Mouse (Mus musculus): Measurements from ENCODE around the gene Prdm11. TPM values are rescaled to one million over a fixed set of nuclear protein-coding genes. Genes with fewer than 3 reads are reported as not detected.

Gene Prdm11
- polyA plus RNA-seq, 1 experiment from 2014 or later, result 2.4 TPM

GRCm38 (mm10) chr2:93028865-93029264 lies 17.1 kb downstream of the Prdm11 start:
- Histone ChIP-seq H3K27ac (replicated peaks; ENCODE audit: low read depth, low read length) (no peak overlapping the region), H3K36me3 (ENCODE audit: control insufficient read depth, insufficient read depth, low read length) (no peaks in the 10 kb centered on the region), H3K4me2 (ENCODE audit: low read depth, severe bottlenecking) (no peak overlapping the region), H3K27me3 (ENCODE audit: control insufficient read depth, insufficient read depth, low read length) (no peaks in the 10 kb centered on the region), H3K4me3 (ENCODE audit: low read depth, low read length) (no peak overlapping the region), H3K9ac (ENCODE audit: low read length) (no peak overlapping the region), H3K9me3 (ENCODE audit: control insufficient read depth, low read length) (no peaks in the 10 kb centered on the region; the same call in 1 of the 2 replicates), H3K4me1 (ENCODE audit: control insufficient read depth, insufficient read depth, low read length) (peaks cover 23% of the 10 kb centered on the region; the same call in 1 of the 2 replicates)
- 71% methylated on average over 6 of the region's 6 CpGs for WGBS
- no peak for ATAC-seq (ENCODE audit: insufficient number of reproducible peaks, low FRiP score, low TSS enrichment, low read depth)
- DNase-seq (ENCODE audit: low spot score), result no peak

DNA sequence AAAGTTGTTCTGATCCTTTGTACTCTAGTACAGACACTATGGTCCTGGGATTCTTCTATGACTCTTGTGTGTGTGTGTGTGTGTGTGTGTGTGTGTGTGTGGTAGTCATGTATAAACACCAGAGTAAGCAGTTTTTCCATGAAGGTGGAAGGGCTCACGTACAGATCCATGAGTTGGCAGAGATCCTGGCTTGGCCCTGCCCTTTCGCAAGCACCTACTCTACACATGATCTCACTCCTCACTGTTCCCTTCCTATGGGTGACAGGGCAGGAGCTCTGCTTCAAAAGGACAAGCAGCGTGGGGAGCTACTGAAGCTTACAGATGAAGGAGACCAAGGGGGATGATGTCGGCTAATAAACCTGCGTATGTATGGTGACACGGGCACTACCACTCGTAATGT lies 18.3 kb downstream of the Prdm11 start:
- H3K36me3 ChIP-seq (ENCODE audit: control insufficient read depth, insufficient read depth, low read length), result no peaks in the 10 kb centered on the region
- H3K4me2 ChIP-seq (ENCODE audit: low read depth, severe bottlenecking), result no peak overlapping the region
- H3K27me3 ChIP-seq (ENCODE audit: control insufficient read depth, insufficient read depth, low read length), result no peaks in the 10 kb centered on the region
- H3K9me3 ChIP-seq (ENCODE audit: control insufficient read depth, low read length), result peaks cover 3% of the 10 kb centered on the region; the same call in 1 of the 2 replicates
- DNase-seq (ENCODE audit: low spot score) (no peak), ATAC-seq (ENCODE audit: insufficient number of reproducible peaks, low FRiP score, low TSS enrichment, low read depth) (no peak)
- no peak overlapping the region for H3K4me3 ChIP-seq (ENCODE audit: low read depth, low read length)
- WGBS, result 92% methylated on average over 7 of the region's 7 CpGs
- H3K27ac ChIP-seq (replicated peaks; ENCODE audit: low read depth, low read length), result no peak overlapping the region
- H3K4me1 ChIP-seq (ENCODE audit: control insufficient read depth, insufficient read depth, low read length), result peaks cover 21% of the 10 kb centered on the region; the same call in 1 of the 2 replicates
- H3K9ac ChIP-seq (ENCODE audit: low read length), result no peak overlapping the region

DNA sequence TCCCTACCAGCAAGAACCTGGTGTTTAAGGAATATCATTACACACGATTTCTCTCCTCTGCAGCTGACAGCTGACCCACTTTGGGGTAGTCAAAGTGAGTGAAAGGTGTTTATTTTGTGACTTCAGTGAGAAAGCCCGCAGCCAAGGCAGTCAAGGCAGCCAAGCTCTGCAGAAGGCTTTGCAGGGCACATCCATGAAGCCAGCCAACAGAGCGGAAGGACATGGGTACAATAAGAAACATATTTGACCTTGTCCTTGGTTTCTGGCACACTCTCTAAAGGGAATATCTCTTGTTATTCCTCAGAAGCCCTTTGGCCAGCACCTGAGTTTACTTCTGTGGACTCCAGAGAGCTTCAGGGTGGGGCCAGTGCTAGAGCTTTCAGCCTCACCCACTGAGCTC lies 21.5 kb downstream of the Prdm11 start:
- ATAC-seq (ENCODE audit: insufficient number of reproducible peaks, low FRiP score, low TSS enrichment, low read depth), result no peak
- peaks cover 3% of the 10 kb centered on the region; the same call in 1 of the 2 replicates for H3K9me3 ChIP-seq (ENCODE audit: control insufficient read depth, low read length)

DNA sequence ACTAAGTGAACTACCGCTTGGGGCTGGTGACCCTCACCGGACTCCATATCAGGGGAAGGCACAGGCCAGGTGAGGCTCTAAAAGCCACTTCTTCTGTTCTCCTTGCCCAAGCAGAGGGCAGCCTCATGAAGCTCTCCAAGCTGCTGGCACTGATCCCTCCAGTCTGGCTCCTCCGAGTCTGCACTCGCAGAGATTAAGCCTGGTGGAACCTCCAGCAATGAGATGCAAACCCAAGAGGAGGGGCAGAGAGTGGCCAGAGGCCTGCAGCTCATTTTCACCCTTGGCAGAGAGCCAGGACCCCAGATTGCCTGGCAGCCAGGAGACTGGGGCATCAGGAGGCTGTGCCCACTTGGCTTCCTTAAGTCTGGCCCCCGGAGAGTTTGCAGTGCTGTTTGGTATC lies 27.1 kb downstream of the Prdm11 start:
- no peak overlapping the region for H3K4me2 ChIP-seq (ENCODE audit: low read depth, severe bottlenecking)
- 79% methylated on average over 5 of the region's 5 CpGs for WGBS
- no peak overlapping the region for H3K4me3 ChIP-seq (ENCODE audit: low read depth, low read length)
- peaks cover 16% of the 10 kb centered on the region for H3K4me1 ChIP-seq (ENCODE audit: control insufficient read depth, insufficient read depth, low read length)
- H3K27ac ChIP-seq (replicated peaks; ENCODE audit: low read depth, low read length), result no peak overlapping the region
- no peak for ATAC-seq (ENCODE audit: insufficient number of reproducible peaks, low FRiP score, low TSS enrichment, low read depth)
- H3K9me3 ChIP-seq (ENCODE audit: control insufficient read depth, low read length), result peaks cover 3% of the 10 kb centered on the region; the same call in 1 of the 2 replicates
- no peak overlapping the region for H3K9ac ChIP-seq (ENCODE audit: low read length)
- H3K36me3 ChIP-seq (ENCODE audit: control insufficient read depth, insufficient read depth, low read length), result no peaks in the 10 kb centered on the region
- DNase-seq (ENCODE audit: low spot score), result no peak
- H3K27me3 ChIP-seq (ENCODE audit: control insufficient read depth, insufficient read depth, low read length), result no peaks in the 10 kb centered on the region

More for the DNA sequence above, 21.5 kb downstream of the Prdm11 start:
- Histone ChIP-seq H3K4me2 (ENCODE audit: low read depth, severe bottlenecking) (no peak overlapping the region), H3K9ac (ENCODE audit: low read length) (no peak overlapping the region), H3K27me3 (ENCODE audit: control insufficient read depth, insufficient read depth, low read length) (no peaks in the 10 kb centered on the region), H3K36me3 (ENCODE audit: control insufficient read depth, insufficient read depth, low read length) (no peaks in the 10 kb centered on the region), H3K27ac (replicated peaks; ENCODE audit: low read depth, low read length) (no peak overlapping the region), H3K4me3 (ENCODE audit: low read depth, low read length) (no peak overlapping the region), H3K4me1 (ENCODE audit: control insufficient read depth, insufficient read depth, low read length) (peaks cover 4% of the 10 kb centered on the region; the same call in 1 of the 2 replicates)
- DNase-seq (ENCODE audit: low spot score), result no peak
- 91% methylated on average over 3 of the region's 3 CpGs for WGBS

DNA sequence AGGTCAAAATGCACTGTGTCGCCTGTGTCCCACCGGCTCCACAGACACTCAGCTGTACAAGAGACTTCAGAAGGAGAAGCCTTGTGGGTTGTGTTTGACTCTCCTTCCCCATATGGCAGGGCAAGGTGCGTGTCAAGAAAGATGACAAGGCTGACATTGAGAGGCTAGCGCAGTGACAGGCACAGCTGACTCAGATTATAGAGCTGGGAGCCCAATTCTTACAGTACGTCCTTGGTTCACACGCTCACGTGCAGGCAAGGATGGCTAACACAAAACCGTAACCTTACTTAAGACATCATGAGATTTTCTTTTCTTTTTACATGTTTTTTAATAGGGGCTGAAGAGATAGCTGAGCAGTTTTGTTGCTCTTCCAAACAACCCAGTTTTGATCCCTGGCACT lies 28.8 kb downstream of the Prdm11 start:
- Histone ChIP-seq H3K4me3 (ENCODE audit: low read depth, low read length) (no peak overlapping the region), H3K36me3 (ENCODE audit: control insufficient read depth, insufficient read depth, low read length) (no peaks in the 10 kb centered on the region), H3K9me3 (ENCODE audit: control insufficient read depth, low read length) (no peaks in the 10 kb centered on the region), H3K4me1 (ENCODE audit: control insufficient read depth, insufficient read depth, low read length) (peaks cover 22% of the 10 kb centered on the region), H3K4me2 (ENCODE audit: low read depth, severe bottlenecking) (no peak overlapping the region), H3K27me3 (ENCODE audit: control insufficient read depth, insufficient read depth, low read length) (no peaks in the 10 kb centered on the region), H3K27ac (replicated peaks; ENCODE audit: low read depth, low read length) (no peak overlapping the region), H3K9ac (ENCODE audit: low read length) (no peak overlapping the region)
- DNase-seq (ENCODE audit: low spot score) (no peak), ATAC-seq (ENCODE audit: insufficient number of reproducible peaks, low FRiP score, low TSS enrichment, low read depth) (no peak)
- 92% methylated on average over 8 of the region's 8 CpGs for whole genome bisulfite sequencing

- Histone ChIP-seq H3K4me1 (ENCODE audit: control insufficient read depth, insufficient read depth, low read length) (peaks cover 22% of the 10 kb centered on the region), H3K36me3 (ENCODE audit: control insufficient read depth, insufficient read depth, low read length) (no peaks in the 10 kb centered on the region; the same call in 1 of the 2 replicates), H3K9ac (ENCODE audit: low read length) (peak overlapping the region; percentile 54), H3K27me3 (ENCODE audit: control insufficient read depth, insufficient read depth, low read length) (no peaks in the 10 kb centered on the region), H3K4me3 (ENCODE audit: low read depth, low read length) (peak overlapping the region; percentile 45), H3K9me3 (ENCODE audit: control insufficient read depth, low read length) (no peaks in the 10 kb centered on the region), H3K27ac (replicated peaks; ENCODE audit: low read depth, low read length) (peak overlapping the region; percentile 84), H3K4me2 (ENCODE audit: low read depth, severe bottlenecking) (peak overlapping the region; percentile 98)
- WGBS, result 2% methylated on average over 32 of the region's 40 CpGs
- ATAC-seq (ENCODE audit: insufficient number of reproducible peaks, low FRiP score, low TSS enrichment, low read depth), result no peak
- peak; percentile 48 for DNase-seq (ENCODE audit: low spot score)
These were observed 30.9 kb downstream of the Prdm11 start for GRCm38 (mm10) chr2:93015041-93015440.

DNA sequence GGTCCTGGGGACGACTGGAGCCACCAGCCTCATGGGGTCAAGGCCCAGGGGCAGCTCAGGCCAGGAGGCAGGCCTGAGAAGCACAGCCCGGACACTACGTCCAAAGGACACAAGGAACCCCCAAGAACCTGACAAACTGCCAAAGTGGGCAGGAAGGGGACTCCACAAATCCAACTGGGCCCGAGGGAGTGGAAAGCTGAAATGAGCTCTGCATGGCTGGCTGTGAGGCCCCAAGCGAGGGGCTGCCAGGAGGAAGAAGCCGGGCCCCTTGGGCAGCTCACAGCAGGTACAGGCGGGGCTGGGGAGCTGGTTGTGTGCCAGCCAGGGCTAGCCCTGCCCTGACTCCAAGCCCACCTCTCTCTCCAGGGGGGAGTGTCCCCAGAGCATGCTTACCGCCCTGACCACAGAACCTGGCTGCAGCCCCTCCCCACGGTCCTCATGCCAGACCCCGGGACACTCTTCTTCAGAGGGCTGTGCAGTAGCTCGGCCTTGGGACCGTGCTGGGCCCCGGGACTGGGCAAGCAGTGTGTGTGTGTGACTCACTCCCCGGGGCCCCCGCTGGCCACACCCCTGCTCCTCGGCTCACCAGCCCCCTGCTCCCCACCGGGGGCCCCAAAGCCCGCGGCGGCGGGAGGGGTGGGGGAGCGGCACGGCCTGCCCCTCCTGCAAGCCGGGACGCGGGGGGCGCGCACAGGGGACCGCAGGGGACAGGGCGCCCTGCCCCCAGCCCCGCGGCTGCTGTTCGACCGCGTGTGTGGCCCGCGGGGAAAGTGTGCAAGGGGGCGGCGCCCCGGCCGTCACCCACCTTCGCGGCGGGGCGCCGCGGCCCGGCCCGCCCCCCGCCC lies 31.7 kb downstream of the Prdm11 start:
- peak overlapping the region; percentile 45 for H3K4me3 ChIP-seq (ENCODE audit: low read depth, low read length)
- 4% methylated on average over 34 of the region's 50 CpGs for WGBS
- peaks cover 22% of the 10 kb centered on the region for H3K4me1 ChIP-seq (ENCODE audit: control insufficient read depth, insufficient read depth, low read length)
- H3K9ac ChIP-seq (ENCODE audit: low read length), result peak overlapping the region; percentile 54
- ATAC-seq (ENCODE audit: insufficient number of reproducible peaks, low FRiP score, low TSS enrichment, low read depth), result peak; percentile 79
- H3K27me3 ChIP-seq (ENCODE audit: control insufficient read depth, insufficient read depth, low read length), result no peaks in the 10 kb centered on the region
- H3K36me3 ChIP-seq (ENCODE audit: control insufficient read depth, insufficient read depth, low read length), result no peaks in the 10 kb centered on the region; the same call in 1 of the 2 replicates
- DNase-seq (ENCODE audit: low spot score), result peak; percentile 74
- H3K27ac ChIP-seq (replicated peaks; ENCODE audit: low read depth, low read length), result peak overlapping the region; percentile 84
- H3K4me2 ChIP-seq (ENCODE audit: low read depth, severe bottlenecking), result peak overlapping the region; percentile 98
- H3K9me3 ChIP-seq (ENCODE audit: control insufficient read depth, low read length), result no peaks in the 10 kb centered on the region

GRCm38 (mm10) chr2:93013415-93014092 lies 32.4 kb downstream of the Prdm11 start:
- Histone ChIP-seq H3K4me1 (ENCODE audit: control insufficient read depth, insufficient read depth, low read length) (peaks cover 22% of the 10 kb centered on the region), H3K9ac (ENCODE audit: low read length) (no peak overlapping the region), H3K9me3 (ENCODE audit: control insufficient read depth, low read length) (no peaks in the 10 kb centered on the region), H3K36me3 (ENCODE audit: control insufficient read depth, insufficient read depth, low read length) (no peaks in the 10 kb centered on the region; the same call in 1 of the 2 replicates), H3K4me2 (ENCODE audit: low read depth, severe bottlenecking) (peak overlapping the region; percentile 98; the same call in 1 of the 2 replicates), H3K27ac (replicated peaks; ENCODE audit: low read depth, low read length) (peak overlapping the region; percentile 84), H3K27me3 (ENCODE audit: control insufficient read depth, insufficient read depth, low read length) (no peaks in the 10 kb centered on the region), H3K4me3 (ENCODE audit: low read depth, low read length) (peak overlapping the region; percentile 45; the same call in 1 of the 2 replicates)
- peak; percentile 32 for ATAC-seq (ENCODE audit: insufficient number of reproducible peaks, low FRiP score, low TSS enrichment, low read depth)
- 52% methylated on average over 8 of the region's 8 CpGs for WGBS
- peak; percentile 36 for DNase-seq (ENCODE audit: low spot score)

Measured in limb, embryonic 11.5 days (tissue).